Mouse (Mus musculus): ENCODE measurements around the gene Oxsr1. TPM values are rescaled to one million over a fixed set of nuclear protein-coding genes. Genes with fewer than 3 reads are reported as not detected.
"Not testable (repeated sequence)": the region's sequence is repeated elsewhere in the genome, so short reads cannot be mapped to it uniquely, and the experiment has no call there.

The Oxsr1 gene
- total RNA-seq, 2 experiments from 2014 or later: 28.9 to 33.6 TPM

DNA sequence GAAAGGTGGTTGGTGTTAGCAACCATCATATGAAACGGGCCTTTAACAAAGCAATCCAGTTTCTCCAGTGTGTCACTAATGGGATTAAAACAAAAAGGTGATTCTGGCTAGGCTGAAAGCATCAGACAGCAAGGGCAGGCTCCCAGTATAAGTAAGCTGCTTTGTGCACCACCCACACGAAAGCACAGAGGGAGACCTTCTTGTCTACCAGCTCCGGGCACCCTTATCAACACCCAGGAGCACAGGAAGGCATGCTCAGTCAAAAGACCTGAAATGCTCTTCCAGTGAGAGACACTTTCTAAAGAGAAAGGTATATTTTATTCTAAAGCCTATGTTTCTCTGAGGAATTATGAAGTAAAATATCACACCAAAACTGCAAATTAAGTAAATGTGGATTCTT, 31.4 kb downstream of the Oxsr1 start:
- no peak for DNase-seq (ENCODE audit: low spot score in 2 of 2)
- intact Hi-C loops (cut with DNase I): no loop called here

DNA sequence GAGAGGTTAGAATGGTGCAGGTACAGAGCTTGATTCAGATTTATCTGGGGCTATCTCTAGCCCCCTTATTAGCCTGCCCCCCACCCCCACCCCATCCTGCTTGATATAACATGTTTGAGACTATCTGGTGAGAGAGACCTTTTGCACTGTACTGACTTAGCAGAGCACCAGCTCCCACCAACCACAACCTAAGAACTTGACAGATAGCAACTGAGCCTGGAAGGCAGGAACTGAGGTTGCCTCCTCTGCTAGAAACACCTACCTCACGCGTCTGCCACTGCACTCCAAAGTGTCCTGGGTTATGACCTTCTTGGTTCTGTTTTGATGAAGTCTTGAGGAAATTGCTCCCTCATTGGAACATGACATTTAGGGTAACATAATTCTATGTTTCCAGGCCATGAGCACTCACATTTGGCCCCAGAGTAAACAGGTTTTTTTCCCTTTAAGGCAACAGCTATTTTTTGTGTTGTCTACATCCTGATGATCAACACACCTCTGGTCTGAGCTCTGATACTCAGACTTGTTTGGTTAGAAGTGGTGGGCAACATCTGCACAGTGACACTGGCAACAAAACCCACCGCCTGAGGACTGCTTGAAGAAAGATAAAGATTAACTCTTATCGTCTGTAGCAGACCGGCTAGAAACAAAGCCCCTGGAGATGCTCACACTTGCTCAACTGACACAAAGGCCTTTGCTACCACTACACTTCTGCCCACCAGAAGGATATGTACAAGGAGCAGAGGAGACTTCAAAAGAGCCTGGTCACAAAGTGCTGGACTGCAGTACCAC, 41.1 kb downstream of the Oxsr1 start:
- intact Hi-C loops (cut with DNase I): no loop called here
- DNase-seq (ENCODE audit: low spot score in 2 of 2): no peak

DNA sequence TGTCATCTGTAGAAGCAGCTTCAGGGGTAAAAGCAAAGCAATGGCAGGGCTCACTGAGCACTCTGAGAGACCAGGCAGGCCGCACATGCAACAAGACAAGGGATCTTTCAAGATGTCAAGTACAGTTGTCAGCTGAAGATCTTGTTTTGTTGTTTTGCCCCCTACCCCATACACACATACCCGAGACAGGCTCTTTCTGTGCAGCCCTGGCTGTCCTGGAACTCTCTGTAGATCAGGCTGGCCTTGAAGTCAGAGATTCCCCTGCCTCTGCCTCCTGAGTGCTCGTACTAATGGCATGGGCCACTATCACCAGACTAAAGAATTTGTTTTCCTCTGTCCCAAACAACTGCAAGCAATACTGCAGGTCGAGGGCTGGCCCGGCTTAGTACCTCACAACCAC, 44.2 kb downstream of the Oxsr1 start:
- intact Hi-C loops (cut with DNase I): no loop called here
- no peak for DNase-seq (ENCODE audit: low spot score in 2 of 2)

DNA sequence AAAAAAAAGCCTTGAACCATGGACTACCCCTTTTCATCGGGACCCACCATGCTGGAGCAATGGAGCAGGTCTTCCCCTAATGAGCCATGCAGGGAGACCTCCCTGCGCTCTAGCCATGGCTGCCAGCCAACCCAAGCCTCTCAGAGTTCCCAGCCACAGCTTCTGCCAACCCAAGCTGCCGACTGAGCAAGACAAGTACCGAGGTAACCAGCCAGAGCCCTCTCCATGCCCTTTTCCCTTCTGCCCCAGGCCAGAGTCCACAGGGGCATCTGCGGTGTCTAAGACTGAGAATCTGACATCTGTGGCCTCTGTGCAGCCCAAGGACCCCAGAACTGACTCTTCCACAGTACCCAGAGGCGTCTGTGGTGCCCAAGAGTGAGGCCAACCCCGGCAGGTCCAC, 45.9 kb downstream of the Oxsr1 start:
- intact Hi-C loops (cut with DNase I): no loop called here
- DNase-seq (ENCODE audit: low spot score in 2 of 2): no peak

DNA sequence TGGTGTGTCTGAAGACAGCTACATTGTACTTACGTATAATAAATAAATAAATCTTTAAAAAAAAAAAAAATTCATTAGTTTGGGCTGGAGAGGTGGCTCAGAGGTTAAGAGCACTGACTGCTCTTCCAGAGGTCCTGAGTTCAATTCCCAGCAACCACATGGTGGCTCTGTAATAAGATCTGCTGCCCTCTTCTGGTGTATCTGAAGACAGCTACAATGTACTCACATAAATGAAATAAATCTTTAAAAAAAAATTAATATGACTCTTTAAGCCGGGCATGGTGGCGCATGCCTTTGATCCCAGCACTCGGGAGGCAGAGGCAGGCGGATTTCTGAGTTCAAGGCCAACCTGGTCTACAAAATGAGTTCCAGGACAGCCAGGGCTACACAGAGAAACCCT, 47.4 kb downstream of the Oxsr1 start:
- intact Hi-C loops (cut with DNase I); DNase-seq (ENCODE audit: low spot score in 2 of 2): not testable (repeated sequence)

DNA sequence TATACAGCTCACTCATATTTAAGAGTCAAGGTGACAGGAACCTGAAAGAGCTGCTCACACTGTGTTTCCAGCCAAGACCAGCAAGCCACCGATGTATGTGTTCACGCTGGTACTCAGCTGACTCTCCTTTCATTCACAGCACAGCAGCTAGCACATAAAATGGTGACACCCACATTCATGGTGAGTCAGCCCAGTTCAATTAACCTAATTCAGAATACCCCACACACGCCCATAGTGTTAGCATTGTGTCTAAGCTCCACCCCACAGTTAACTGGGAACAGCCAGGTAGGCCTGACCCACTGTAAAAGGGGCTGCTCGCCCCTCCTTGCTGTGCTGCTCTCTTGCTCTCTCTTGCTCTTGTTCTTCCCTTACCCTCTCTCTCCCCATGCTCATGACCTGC, 50.7 kb downstream of the Oxsr1 start:
- DNase-seq (ENCODE audit: low spot score in 2 of 2): no peak
- intact Hi-C loops (cut with DNase I): no loop called here

DNA sequence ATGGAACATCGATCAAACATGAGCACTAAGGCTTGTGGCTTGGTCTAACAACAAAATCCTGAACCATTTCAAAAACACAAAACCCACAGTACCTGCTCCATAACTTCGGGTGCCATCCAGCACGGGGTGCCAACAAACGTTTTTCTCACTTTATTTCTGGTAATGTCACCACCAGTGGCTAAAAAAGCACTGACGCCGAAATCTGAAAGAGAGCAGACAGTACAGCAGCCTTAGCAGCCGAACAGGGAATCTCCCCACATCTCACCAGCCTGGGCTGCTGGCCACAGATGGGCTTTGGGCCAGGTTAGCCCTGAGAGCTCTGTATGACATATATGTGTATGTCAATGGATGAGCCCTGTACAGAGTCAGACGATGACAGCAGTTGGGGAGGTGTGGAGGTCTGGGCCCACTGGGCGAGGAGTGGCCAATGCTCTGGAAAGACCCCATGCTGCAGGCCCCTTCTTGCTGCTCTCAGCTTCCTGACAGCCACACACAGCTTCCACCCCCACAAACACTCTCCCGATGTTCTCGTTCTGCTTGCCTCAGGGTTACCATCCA, 53.6 kb downstream of the Oxsr1 start:
- intact Hi-C loops (cut with DNase I): loop anchor here (10.0 kb wide), 1 partner anchor 166 kb away; no protein-coding TSS in a partner anchor
- DNase-seq (ENCODE audit: low spot score in 2 of 2): peak; percentile 32 to 38

DNA sequence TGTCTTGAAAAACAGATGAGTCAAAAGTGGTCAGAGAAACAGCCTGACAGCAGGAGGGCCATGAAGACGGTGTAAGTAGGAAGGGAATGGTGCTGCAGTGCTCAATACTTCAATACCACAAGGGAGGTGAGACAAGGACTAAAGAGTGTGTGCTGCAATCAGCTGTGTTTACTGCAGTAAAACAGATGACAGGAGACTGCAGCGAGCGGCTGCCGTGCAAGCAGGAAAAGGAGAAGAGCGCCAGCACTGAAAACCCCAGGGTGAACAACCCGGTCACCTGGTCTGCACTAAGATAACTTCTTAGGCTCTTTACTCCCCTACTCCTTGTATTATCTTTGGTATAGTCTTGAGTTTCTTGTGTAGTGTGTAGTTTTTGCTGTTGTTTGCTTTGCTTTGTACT, 54.1 kb downstream of the Oxsr1 start:
- intact Hi-C loops (cut with DNase I): loop anchor here (10.0 kb wide), 1 partner anchor 167 kb away; no protein-coding TSS in a partner anchor
- DNase-seq (ENCODE audit: low spot score in 2 of 2): no peak

DNA sequence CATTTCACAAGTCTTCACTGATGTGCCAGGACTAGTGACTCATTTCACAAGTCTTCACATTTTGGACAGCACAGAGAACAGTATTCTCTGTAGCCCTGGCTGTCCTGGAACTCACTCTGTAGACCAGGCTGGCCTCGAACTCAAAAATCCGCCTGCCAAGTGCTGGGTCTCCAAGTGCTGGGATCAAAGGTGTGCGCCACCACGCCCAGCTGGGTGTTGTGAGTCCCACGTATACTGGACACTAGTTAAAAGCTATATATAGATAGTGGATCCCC, 56.2 kb downstream of the Oxsr1 start:
- intact Hi-C loops (cut with DNase I): loop anchor here (10.0 kb wide), 1 partner anchor 169 kb away; no protein-coding TSS in a partner anchor
- DNase-seq (ENCODE audit: low spot score in 2 of 2): not testable (repeated sequence)

DNA sequence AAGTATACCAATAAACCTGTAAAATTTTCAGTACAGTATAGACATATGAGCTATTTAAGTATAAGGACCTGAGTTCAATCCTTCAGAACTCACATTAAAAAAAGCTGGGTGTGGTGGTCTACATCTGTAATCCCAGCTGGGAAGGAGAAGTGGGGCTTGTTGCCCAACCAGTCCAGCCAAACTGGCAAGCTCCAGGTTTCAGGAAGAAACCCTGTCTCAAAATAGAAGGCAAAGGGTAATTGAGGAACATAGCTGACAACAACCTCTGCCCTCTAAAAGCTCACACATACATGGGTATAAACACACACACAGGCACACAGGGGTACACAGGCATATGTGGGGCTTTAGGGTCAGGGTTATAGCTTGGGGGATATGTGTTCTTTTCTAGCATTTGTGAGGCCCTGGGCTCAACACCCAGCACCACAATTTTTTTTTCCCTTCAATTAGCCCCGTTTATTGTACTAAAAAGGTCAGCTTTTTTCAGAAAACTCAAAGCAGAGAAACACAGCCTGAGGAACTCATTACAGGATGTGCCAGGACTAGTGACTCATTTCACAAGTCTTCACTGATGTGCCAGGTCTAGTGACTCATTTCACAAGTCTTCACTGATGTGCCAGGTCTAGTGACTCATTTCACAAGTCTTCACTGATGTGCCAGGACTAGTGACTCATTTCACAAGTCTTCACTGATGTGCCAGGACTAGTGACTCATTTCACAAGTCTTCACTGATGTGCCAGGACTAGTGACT, 56.7 kb downstream of the Oxsr1 start:
- intact Hi-C loops (cut with DNase I): loop anchor here (10.0 kb wide), 1 partner anchor 169 kb away; no protein-coding TSS in a partner anchor

DNA sequence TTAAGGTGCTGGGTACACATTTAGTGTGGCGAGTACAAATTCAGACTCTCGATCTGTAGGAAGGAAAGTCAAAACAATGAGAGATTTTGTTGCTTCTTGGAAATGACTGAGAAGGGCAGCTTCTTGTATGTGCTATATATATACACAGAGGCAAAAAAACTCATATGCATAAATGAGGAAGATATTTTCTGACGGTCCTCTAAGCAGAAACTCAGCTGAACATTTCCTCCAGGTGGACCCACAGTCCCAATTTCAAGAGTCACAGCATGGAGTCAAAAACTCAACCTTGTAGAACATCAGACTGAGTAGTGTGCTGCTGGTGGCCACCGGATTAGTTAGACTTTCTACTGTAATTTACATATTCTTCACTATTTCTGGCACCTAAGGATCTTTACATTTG, 59.2 kb downstream of the Oxsr1 start:
- DNase-seq (ENCODE audit: low spot score in 2 of 2): no peak
- intact Hi-C loops (cut with DNase I): loop anchor here (10.0 kb wide), 1 partner anchor 172 kb away; no protein-coding TSS in a partner anchor

More for the DNA sequence above, 56.7 kb downstream of the Oxsr1 start:
- DNase-seq (ENCODE audit: low spot score in 2 of 2): not testable (repeated sequence)

DNA sequence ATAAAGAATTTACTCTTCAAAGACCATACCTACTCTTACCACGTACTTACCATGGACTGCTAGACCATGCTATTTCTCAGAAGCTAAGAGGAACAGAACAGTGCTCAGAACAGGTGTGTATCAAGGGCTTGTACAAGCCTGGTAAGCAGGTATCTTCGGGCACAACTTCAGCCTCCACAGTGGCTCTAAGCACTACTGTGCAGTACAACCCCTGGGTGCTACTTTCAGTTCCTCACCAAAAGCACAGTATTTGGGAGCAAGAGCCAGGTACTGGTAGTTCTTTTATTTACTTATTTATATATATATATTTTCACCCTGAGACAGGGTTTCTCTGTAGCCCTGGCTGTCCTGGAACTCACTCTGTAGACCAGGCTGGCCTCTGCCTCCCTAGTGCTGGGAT, 61.4 kb downstream of the Oxsr1 start:
- no peak for DNase-seq (ENCODE audit: low spot score in 2 of 2)
- intact Hi-C loops (cut with DNase I): loop anchor here (10.0 kb wide), 1 partner anchor 174 kb away; no protein-coding TSS in a partner anchor

DNA sequence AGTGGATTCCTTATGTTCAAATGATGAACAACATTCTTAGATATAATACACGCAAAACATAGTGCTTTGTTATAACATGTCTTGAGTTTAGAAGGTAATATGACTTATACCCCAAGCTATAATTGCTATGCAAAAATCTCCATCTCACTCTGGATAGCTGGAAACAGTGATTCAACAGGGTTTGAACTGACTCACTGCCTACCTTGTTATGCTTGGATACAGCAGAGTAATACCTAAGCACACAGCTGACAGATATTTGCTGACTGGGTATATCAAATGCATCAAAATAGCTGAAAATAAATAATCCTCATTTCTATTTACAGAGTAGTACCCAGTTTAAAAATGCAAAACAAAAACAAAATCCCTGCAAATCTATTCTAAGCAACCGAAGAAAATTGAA, 63.4 kb downstream of the Oxsr1 start:
- DNase-seq (ENCODE audit: low spot score in 2 of 2): no peak
- intact Hi-C loops (cut with DNase I): no loop called here

DNA sequence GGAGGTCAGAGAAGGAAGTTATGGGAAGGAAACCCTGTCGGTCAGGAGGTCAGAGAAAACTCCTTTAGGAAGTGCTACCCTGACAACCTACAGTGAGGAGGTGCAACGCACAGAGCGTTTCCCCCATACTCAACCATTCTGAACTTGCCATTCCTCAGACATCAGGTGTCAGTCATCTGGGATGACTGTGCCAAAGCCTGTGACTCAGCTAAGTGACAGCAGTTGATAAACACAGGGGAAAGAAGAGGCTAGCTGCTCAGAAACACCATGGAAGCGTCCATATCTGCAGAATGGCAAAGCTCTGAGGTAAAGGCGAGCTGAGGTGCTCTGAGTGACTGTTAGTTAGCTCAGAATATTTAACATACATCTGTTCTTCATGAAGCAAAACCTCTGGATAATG, 64.1 kb downstream of the Oxsr1 start:
- intact Hi-C loops (cut with DNase I): no loop called here
- no peak for DNase-seq (ENCODE audit: low spot score in 2 of 2)

DNA sequence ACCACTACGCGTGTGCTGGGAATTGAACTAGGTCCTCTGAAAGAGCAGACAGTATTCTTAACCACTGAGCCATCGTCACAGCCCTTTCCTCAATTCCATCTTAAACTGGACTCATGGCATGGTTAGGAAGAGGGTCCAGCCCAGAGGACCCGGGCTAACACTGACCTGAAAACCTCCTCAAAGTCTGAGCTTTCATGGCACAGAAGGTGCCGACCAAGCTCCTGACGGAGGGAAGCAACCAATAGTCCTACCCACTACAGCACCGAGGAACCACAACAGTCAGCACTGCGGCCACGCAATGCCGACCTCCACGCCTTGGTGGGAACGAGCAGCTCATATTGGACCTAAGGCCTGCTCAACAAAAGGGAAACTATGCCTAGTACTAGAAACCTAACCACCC, 66.1 kb downstream of the Oxsr1 start:
- intact Hi-C loops (cut with DNase I): no loop called here
- no peak for DNase-seq (ENCODE audit: low spot score in 2 of 2)

DNA sequence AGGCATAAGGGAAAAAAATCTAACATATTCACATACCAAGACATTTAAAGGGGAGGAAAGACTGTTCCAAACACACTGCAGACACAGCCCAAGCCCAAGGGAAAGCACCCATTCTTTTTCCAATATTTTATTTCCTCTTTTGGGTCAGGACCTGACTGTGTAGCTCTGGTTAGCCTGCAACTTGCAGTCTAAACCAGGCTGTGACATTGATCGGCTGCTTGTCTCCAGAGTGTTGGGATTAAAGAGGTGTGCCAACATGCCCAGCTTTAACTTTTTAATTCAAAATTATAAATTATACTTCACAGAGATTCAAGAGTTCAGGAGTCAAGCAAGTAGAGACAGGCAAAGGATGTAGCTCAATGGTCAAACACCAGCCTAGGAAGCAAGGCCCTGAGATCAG, 67.1 kb downstream of the Oxsr1 start:
- intact Hi-C loops (cut with DNase I): no loop called here
- no peak for DNase-seq (ENCODE audit: low spot score in 2 of 2)

DNA sequence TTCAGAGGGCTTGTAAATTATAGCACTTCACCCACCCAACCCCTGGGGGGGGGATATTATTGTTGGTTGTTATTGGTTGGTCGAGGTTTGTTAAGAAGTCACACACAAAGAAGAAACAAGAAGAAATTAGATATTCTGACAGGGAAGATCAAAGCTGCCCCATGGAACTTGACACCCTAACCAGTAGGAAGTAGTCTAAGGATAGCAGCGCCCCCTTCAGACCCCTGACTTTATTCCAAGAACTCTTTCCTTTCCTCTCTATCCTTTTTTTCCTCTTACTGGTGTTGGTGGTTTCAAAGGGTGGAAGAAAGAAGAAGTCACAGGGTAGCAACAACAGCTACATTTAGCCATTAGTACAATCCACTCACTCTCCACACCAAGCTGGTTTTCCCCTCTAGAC, 68.0 kb downstream of the Oxsr1 start:
- DNase-seq (ENCODE audit: low spot score in 2 of 2): no peak
- intact Hi-C loops (cut with DNase I): no loop called here

DNA sequence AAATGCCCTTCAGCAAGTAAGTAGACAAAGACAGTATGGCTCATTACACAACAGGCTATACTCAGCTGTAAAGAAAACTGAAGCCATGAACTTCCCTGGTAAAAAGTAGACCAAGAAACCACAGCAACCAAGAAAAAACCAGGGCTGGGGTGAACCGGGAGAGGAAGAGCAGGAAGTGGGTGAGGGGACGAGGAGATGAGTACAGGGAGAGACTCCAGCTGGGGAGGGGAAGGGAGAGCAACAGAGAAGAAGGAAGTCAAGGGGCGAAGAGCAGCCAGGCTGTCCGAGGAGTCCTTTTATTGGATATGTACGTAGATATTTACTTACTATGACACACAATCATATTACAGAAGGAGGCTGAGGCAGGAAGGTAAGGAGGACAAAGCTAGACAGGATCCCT, 74.2 kb downstream of the Oxsr1 start:
- intact Hi-C loops (cut with DNase I): no loop called here

DNA sequence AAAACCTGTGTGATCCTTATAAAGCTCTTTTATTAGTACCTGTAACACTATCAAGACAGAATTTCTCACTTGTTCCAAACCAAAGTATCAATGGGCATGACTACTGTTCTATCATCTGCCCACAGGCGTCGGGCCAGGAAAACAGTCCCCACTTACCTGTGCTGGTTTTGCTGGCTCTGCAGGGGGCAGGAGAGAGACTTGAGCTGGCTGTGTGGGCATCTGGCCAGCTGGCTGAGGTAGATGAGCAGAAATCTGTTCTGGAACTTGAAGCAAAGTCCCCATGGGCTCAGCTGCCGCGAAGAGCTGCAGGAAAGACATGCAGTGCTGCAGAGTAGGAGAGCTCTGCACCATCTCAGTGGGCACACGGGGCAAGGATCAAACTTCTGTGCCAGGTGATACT, 75.4 kb downstream of the Oxsr1 start:
- intact Hi-C loops (cut with DNase I): no loop called here
- DNase-seq (ENCODE audit: low spot score in 2 of 2): no peak

More for the DNA sequence above, 74.2 kb downstream of the Oxsr1 start:
- DNase-seq (ENCODE audit: low spot score in 2 of 2): no peak

DNA sequence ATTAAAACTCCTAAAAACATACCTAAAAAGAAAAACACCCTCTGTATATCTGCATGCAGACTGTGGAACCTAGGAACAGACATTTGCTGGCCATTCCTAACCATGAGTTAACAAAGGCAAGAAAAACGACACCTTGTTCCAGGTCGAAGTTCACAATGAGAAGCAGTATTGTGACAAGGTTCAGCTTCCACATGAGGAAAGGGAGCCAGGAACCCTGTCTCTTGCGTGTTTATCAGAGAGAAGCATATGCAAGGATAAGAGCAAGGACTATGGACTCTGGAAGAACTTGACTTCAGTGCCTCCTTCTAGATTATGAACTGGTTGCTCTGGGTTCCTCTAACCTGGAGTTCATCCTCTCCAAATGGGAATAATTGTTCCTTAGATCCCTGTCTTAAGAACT, 78.2 kb downstream of the Oxsr1 start:
- intact Hi-C loops (cut with DNase I): no loop called here
- no peak for DNase-seq (ENCODE audit: low spot score in 2 of 2)
